Mouse (Mus musculus): ENCODE data around the gene Nhs.

Nhs gene

GRCm38 (mm10) chrX:162017471-162017870 is 142.1 kb downstream of the Nhs start:
- no peak for DNase-seq

- DNase-seq, result no peak
Observed at GRCm38 (mm10) chrX:162012570-162012969, 147.0 kb downstream of the Nhs start.

GRCm38 (mm10) chrX:162009876-162010275 is 149.7 kb downstream of the Nhs start:
- peak; percentile 51 for DNase-seq

GRCm38 (mm10) chrX:162003818-162004217 is 155.7 kb downstream of the Nhs start:
- no peak for DNase-seq

- no peak for DNase-seq
Observed at GRCm38 (mm10) chrX:161998876-161999275, 160.7 kb downstream of the Nhs start.

- peak; percentile 59 for DNase-seq
Observed at GRCm38 (mm10) chrX:161997170-161997795, 162.2 kb downstream of the Nhs start.

- no peak for DNase-seq
Observed at GRCm38 (mm10) chrX:161990171-161990570, 169.4 kb downstream of the Nhs start.

GRCm38 (mm10) chrX:161984961-161985360 is 174.6 kb downstream of the Nhs start:
- no peak for DNase-seq

- DNase-seq, result no peak
Observed at GRCm38 (mm10) chrX:161981399-161981798, 178.1 kb downstream of the Nhs start.

- DNase-seq, result no peak
Observed at GRCm38 (mm10) chrX:161979946-161980345, 179.6 kb downstream of the Nhs start.

GRCm38 (mm10) chrX:161977236-161977841 is 182.2 kb downstream of the Nhs start:
- no peak for DNase-seq

- no peak for DNase-seq
Observed at GRCm38 (mm10) chrX:161976376-161976775, 183.2 kb downstream of the Nhs start.

- peak; percentile 33 for DNase-seq
Observed at GRCm38 (mm10) chrX:161973572-161973971, 186.0 kb downstream of the Nhs start.

- no peak for DNase-seq
Observed at GRCm38 (mm10) chrX:161972723-161973122, 186.8 kb downstream of the Nhs start.

- DNase-seq, result no peak
Observed at GRCm38 (mm10) chrX:161971961-161972502, 187.5 kb downstream of the Nhs start.

- DNase-seq, result no peak
Observed at GRCm38 (mm10) chrX:161971131-161971530, 188.4 kb downstream of the Nhs start.

GRCm38 (mm10) chrX:161967692-161968091 is 191.8 kb downstream of the Nhs start:
- DNase-seq, result peak; percentile 34

- no peak for DNase-seq
Observed at GRCm38 (mm10) chrX:161963372-161963771, 196.2 kb downstream of the Nhs start.

GRCm38 (mm10) chrX:161962855-161963254 is 196.7 kb downstream of the Nhs start:
- DNase-seq, result no peak

- DNase-seq, result no peak
Observed at GRCm38 (mm10) chrX:161961756-161962155, 197.8 kb downstream of the Nhs start.

- DNase-seq, result no peak
Observed at GRCm38 (mm10) chrX:161961176-161961575, 198.4 kb downstream of the Nhs start.

- DNase-seq, result no peak
Observed at GRCm38 (mm10) chrX:161952356-161952755, 207.2 kb downstream of the Nhs start.

GRCm38 (mm10) chrX:161943098-161943680 is 216.3 kb downstream of the Nhs start:
- peak; percentile 39 for DNase-seq

- DNase-seq, result peak; percentile 35
Observed at GRCm38 (mm10) chrX:161940696-161941095, 218.8 kb downstream of the Nhs start.

Measured in embryo, embryonic 11 days (tissue).